In genomic region chr13:45455862-45456192, GRCm38 (mm10) we compare ENCODE assay signal across 9 mouse cellular contexts. TPM values are rescaled to one million over a fixed set of nuclear protein-coding genes. Genes with fewer than 3 reads are reported as not detected.
DNase-seq lines count a peak whose midpoint lies in the region; ATAC-seq and TF ChIP-seq lines count a peak whose summit lies in the region.
"Had no signal": no experiment of that assay in that cellular context is flagged by ENCODE, and none has a peak within 500 bp of the region (broad histone marks: within the 10 kb centered on the region; RNA-seq: fewer than 3 reads in every experiment).

No protein-coding gene starts in this region.

- no peak for TF ChIP-seq POLR2A in bone marrow macrophage, adult 2 months (IDR thresholded peaks at IDR 0.05; ENCODE audit: borderline replicate concordance, low read depth, low read length)

- DNase-seq in heart, adult 18-20 months: no peak
- DNase-seq in liver, postnatal 0 days: no peak
- DNase-seq in cerebellum, postnatal 36 days: no peak
- DNase-seq: cerebellum, adult 9-11 months had no signal

- H3K27ac ChIP-seq in heart, embryonic 16.5 days (ENCODE audit: low read length): peak overlapping the region; percentile 66
- peak overlapping the region; percentile 91 for H3K27ac ChIP-seq in bone marrow macrophage, adult 2 months (ENCODE audit: insufficient read depth, low read depth, low read length)
- peak overlapping the region; percentile 66 for H3K27ac ChIP-seq in hindbrain, embryonic 13.5 days
- peak overlapping the region; percentile 84 for H3K27ac ChIP-seq in liver, postnatal 0 days (ENCODE audit: low read depth)

- no peaks in the 10 kb centered on the region for H3K27me3 ChIP-seq in heart, embryonic 16.5 days (ENCODE audit: control insufficient read depth, insufficient read depth, low read length)
- no peaks in the 10 kb centered on the region for H3K27me3 ChIP-seq in hindbrain, embryonic 13.5 days
- H3K27me3 ChIP-seq in liver, postnatal 0 days (ENCODE audit: insufficient read depth, low read length): peaks cover 6% of the 10 kb centered on the region; the same call in 1 of the 2 replicates

- H3K4me1 ChIP-seq in heart, embryonic 16.5 days (ENCODE audit: control insufficient read depth, insufficient read depth, low read length): peaks cover 17% of the 10 kb centered on the region
- H3K4me1 ChIP-seq in bone marrow macrophage, adult 2 months (ENCODE audit: control insufficient read depth, insufficient read depth, low read length): peaks cover 37% of the 10 kb centered on the region
- peaks cover 19% of the 10 kb centered on the region for H3K4me1 ChIP-seq in hindbrain, embryonic 13.5 days (replicated peaks)
- H3K4me1 ChIP-seq in liver, postnatal 0 days (ENCODE audit: insufficient read depth): peaks cover 35% of the 10 kb centered on the region

- no peak overlapping the region for H3K4me3 ChIP-seq in heart, embryonic 16.5 days (ENCODE audit: low read length)
- H3K4me3 ChIP-seq in bone marrow macrophage, adult 2 months (ENCODE audit: insufficient read depth, low read length): no peak overlapping the region
- no peak overlapping the region for H3K4me3 ChIP-seq in hindbrain, embryonic 13.5 days
- no peak overlapping the region for H3K4me3 ChIP-seq in liver, postnatal 0 days (ENCODE audit: low read depth, low read length)

- no peaks in the 10 kb centered on the region for H3K36me3 ChIP-seq in heart, embryonic 16.5 days (ENCODE audit: control insufficient read depth, insufficient read depth)
- no peaks in the 10 kb centered on the region for H3K36me3 ChIP-seq in hindbrain, embryonic 13.5 days
- no peaks in the 10 kb centered on the region for H3K36me3 ChIP-seq in liver, postnatal 0 days (replicated peaks; ENCODE audit: insufficient read depth, low read length)

- no peaks in the 10 kb centered on the region; the same call in 1 of the 2 replicates for H3K9me3 ChIP-seq in heart, embryonic 16.5 days (replicated peaks; ENCODE audit: control insufficient read depth, low read length)
- H3K9me3 ChIP-seq in hindbrain, embryonic 13.5 days: no peaks in the 10 kb centered on the region
- H3K9me3 ChIP-seq in liver, postnatal 0 days (ENCODE audit: low read length): no peaks in the 10 kb centered on the region

- WGBS in heart, embryonic 16.5 days: 55% methylated on average over 2 of the region's 2 CpGs
- 69% methylated on average over 2 of the region's 2 CpGs for WGBS in hindbrain, embryonic 13.5 days
- WGBS in liver, postnatal 0 days (ENCODE audit: insufficient replicate concordance): 22% methylated on average over 2 of the region's 2 CpGs

- no peak for ATAC-seq in heart, embryonic 16.5 days (replicated peaks; ENCODE audit: extremely low read depth, insufficient read depth, low FRiP score)
- ATAC-seq in hindbrain, embryonic 13.5 days (ENCODE audit: low FRiP score): no peak
- peak; percentile 77 for ATAC-seq in liver, postnatal 0 days
- no peak for ATAC-seq in megakaryocyte-erythroid progenitor cell, adult 5-6 weeks (replicated peaks; ENCODE audit: low FRiP score, low TSS enrichment, poor library complexity, severe bottlenecking)
- ATAC-seq in monocyte, adult 5-6 weeks (replicated peaks; ENCODE audit: insufficient number of reproducible peaks, low FRiP score, low TSS enrichment, poor library complexity, severe bottlenecking): no peak

- no peak for TF ChIP-seq EP300 in liver, postnatal 0 days (IDR thresholded peaks at IDR 0.05; ENCODE audit: low read depth)

- peak overlapping the region; percentile 22; the same call in 1 of the 2 replicates for H3K9ac ChIP-seq in heart, embryonic 16.5 days (ENCODE audit: low read length)
- H3K9ac ChIP-seq in hindbrain, embryonic 13.5 days: no peak overlapping the region
- H3K9ac ChIP-seq in liver, postnatal 0 days (replicated peaks): no peak overlapping the region

- peak overlapping the region; percentile 39; the same call in 1 of the 2 replicates for H3K4me2 ChIP-seq in heart, embryonic 16.5 days (ENCODE audit: low read depth, low read length)
- H3K4me2 ChIP-seq in hindbrain, embryonic 13.5 days: no peak overlapping the region
- peak overlapping the region; percentile 52 for H3K4me2 ChIP-seq in liver, postnatal 0 days (ENCODE audit: low read depth, low read length)

- no peak for TF ChIP-seq CTCF in bone marrow macrophage, adult 2 months (IDR thresholded peaks at IDR 0.05; ENCODE audit: low read depth, low read length)
- TF ChIP-seq CTCF in liver, postnatal 0 days (IDR thresholded peaks at IDR 0.05; ENCODE audit: low read depth): no peak

RNA-seq across cellular contexts. Expression of gene Gmpr, which starts 51.4 kb away (rescaled TPM):
- 213 and 219 TPM in 2 replicates for polyA plus RNA-seq in heart, embryonic 16.5 days (2015; fragmentation: Nextera tagmentation; extraction: Ambion mirVana)
- total RNA-seq in heart, adult 18-20 months (2021): 100 to 1,000 TPM; 149 to 156 TPM
- 5.5 and 5.7 TPM in 2 replicates for polyA plus RNA-seq in bone marrow macrophage, adult 2 months (2012; ENCODE audit: insufficient read depth, insufficient read length, missing spikeins)
- 31.6 and 35.1 TPM in 2 replicates for polyA plus RNA-seq in hindbrain, embryonic 13.5 days (2015; fragmentation: Nextera tagmentation; extraction: Ambion mirVana)
- polyA plus RNA-seq in liver, postnatal 0 days (2015; fragmentation: Nextera tagmentation; extraction: Ambion mirVana): 63.6 and 75.5 TPM in 2 replicates
- 1.9 and 7.8 TPM in 2 replicates for total RNA-seq in megakaryocyte-erythroid progenitor cell, adult 5-6 weeks (2014; fragmentation: Nextera tagmentation)
- total RNA-seq in megakaryocyte-erythroid progenitor cell, adult 5-6 weeks (2017): 2.4 and 9.6 TPM in 2 replicates
- 1.8 to 2.3 TPM in 2 of 3 replicates, not detected in the other for total RNA-seq in monocyte, adult 5-6 weeks (2017)
